Mouse (Mus musculus): ENCODE data around the gene Gm7073. TPM values are rescaled to one million over a fixed set of nuclear protein-coding genes. Genes with fewer than 3 reads are reported as not detected.

Gm7073 gene
- total RNA-seq, 2 experiments from 2014 or later, result not detected

Small RNA genes within 50 kb of the gene (microRNA-seq; reads per million reads assigned to microRNA genes)
- gene Mir505, result 150 to 184 reads per million in 2 experiments

Other genes starting within 250 kb of the Gm7073 start
- gene Atp11c, start 53.4 kb upstream of the Gm7073 start, total RNA-seq (2021), result 10 to 100 TPM in 1 of 2 experiments, 1 to 10 TPM in 1; 10.0 to 11.2 TPM